Mouse (Mus musculus): Measurements from ENCODE around the gene Tcf7l1. TPM values are rescaled to one million over a fixed set of nuclear protein-coding genes. Genes with fewer than 3 reads are reported as not detected.

Gene Tcf7l1
- total and polyA plus RNA-seq, 3 experiments = not detected

- Histone ChIP-seq H3K79me2 (ENCODE audit: control insufficient read depth, insufficient read depth, low read length, poor library complexity) (no peaks in the 10 kb centered on the region), H3K9me3 (replicated peaks; ENCODE audit: insufficient read depth, low read length) (no peaks in the 10 kb centered on the region)
Observed at GRCm38 (mm10) chr6:72768097-72768496, 21.0 kb downstream of the Tcf7l1 start.

GRCm38 (mm10) chr6:72763616-72764015 is 25.4 kb downstream of the Tcf7l1 start:
- peaks cover 0 to 2% of the 10 kb centered on the region in 2 experiments; a peak in 1 of 4 replicates for H3K27me3 ChIP-seq (ENCODE audit: control insufficient read depth in 1 of 2, insufficient read depth in 2 of 2, low read length in 2 of 2)
- TF ChIP-seq MAZ (IDR thresholded peaks at IDR 0.05; ENCODE audit: low read depth, low read length) (no peak), POLR2AphosphoS2 (IDR thresholded peaks at IDR 0.05; ENCODE audit: low read length) (no peak), TCF12 (IDR thresholded peaks at IDR 0.05; ENCODE audit: low read depth, low read length) (no peak)

More at GRCm38 (mm10) chr6:72768097-72768496, 21.0 kb downstream of the Tcf7l1 start:
- Histone ChIP-seq H3K36me3 (ENCODE audit: control insufficient read depth in 1 of 2, insufficient read depth in 2 of 2, low read length in 2 of 2) (no peaks in the 10 kb centered on the region), H3K4me3 (ENCODE audit: control insufficient read depth in 1 of 2, insufficient read depth in 1 of 2, low read depth in 2 of 2, low read length in 2 of 2) (no peak overlapping the region), H3K27ac (ENCODE audit: control insufficient read depth, low read depth, low read length) (no peak overlapping the region), H3K9ac (ENCODE audit: control insufficient read depth, low read depth, low read length, poor library complexity, severe bottlenecking) (no peak overlapping the region), H3K4me1 (ENCODE audit: control insufficient read depth in 1 of 2, insufficient read depth in 2 of 2, low read length in 2 of 2) (no peaks in the 10 kb centered on the region), H3K27me3 (ENCODE audit: control insufficient read depth in 1 of 2, insufficient read depth in 2 of 2, low read length in 2 of 2) (no peaks in the 10 kb centered on the region; a peak in 1 of 4 replicates)
- no peak for DNase-seq (ENCODE audit: low read depth, low spot score)
- TF ChIP-seq UBTF (IDR thresholded peaks at IDR 0.05; ENCODE audit: borderline replicate concordance, insufficient read depth, low read depth, low read length) = no peak
- TF ChIP-seq POLR2A (IDR thresholded peaks at IDR 0.05; ENCODE audit: control insufficient read depth in 1 of 2, insufficient read depth in 1 of 2, low read depth in 1 of 2, low read length in 2 of 2, poor library complexity in 1 of 2) = no peak
- no peak for TF ChIP-seq MAX (IDR thresholded peaks at IDR 0.05; ENCODE audit: low read length)
- TF ChIP-seq POLR2AphosphoS2 (IDR thresholded peaks at IDR 0.05; ENCODE audit: low read length) = no peak
- no peak for TF ChIP-seq RAD21 (IDR thresholded peaks at IDR 0.05; ENCODE audit: low read depth, low read length)
- TF ChIP-seq GATA1 (IDR thresholded peaks at IDR 0.05; ENCODE audit: low read depth, low read length) = no peak
- TF ChIP-seq ZKSCAN1 (IDR thresholded peaks at IDR 0.05; ENCODE audit: low read depth, low read length) = no peak
- no peak for TF ChIP-seq CHD1 (IDR thresholded peaks at IDR 0.05; ENCODE audit: low read depth, low read length)
- TF ChIP-seq POLR2AphosphoS5 (IDR thresholded peaks at IDR 0.05; ENCODE audit: borderline replicate concordance, low read depth, low read length) = no peak
- no peak for TF ChIP-seq ETS1 (IDR thresholded peaks at IDR 0.05; ENCODE audit: low read depth, low read length)
- TF ChIP-seq MAFK (IDR thresholded peaks at IDR 0.05; ENCODE audit: borderline replicate concordance, low read depth, low read length) = no peak
- TF ChIP-seq HCFC1 (IDR thresholded peaks at IDR 0.05; ENCODE audit: low read depth, low read length) = no peak
- TF ChIP-seq ZNF384 (IDR thresholded peaks at IDR 0.05; ENCODE audit: low read depth, low read length) = no peak
- no peak for TF ChIP-seq MYB (IDR thresholded peaks at IDR 0.05; ENCODE audit: low read depth, low read length)
- no peak for TF ChIP-seq TCF12 (IDR thresholded peaks at IDR 0.05; ENCODE audit: low read depth, low read length)
- TF ChIP-seq ZMIZ1 (IDR thresholded peaks at IDR 0.05; ENCODE audit: low read depth, low read length) = no peak
- TF ChIP-seq SIN3A (IDR thresholded peaks at IDR 0.05; ENCODE audit: low read length) = no peak
- TF ChIP-seq MEF2A (IDR thresholded peaks at IDR 0.05; ENCODE audit: extremely low read depth, insufficient replicate concordance, low read depth, low read length, poor library complexity, severe bottlenecking) = no peak

More at GRCm38 (mm10) chr6:72763616-72764015, 25.4 kb downstream of the Tcf7l1 start:
- no peaks in the 10 kb centered on the region for H3K36me3 ChIP-seq (ENCODE audit: control insufficient read depth in 1 of 2, insufficient read depth in 2 of 2, low read length in 2 of 2)
- H3K27ac ChIP-seq (ENCODE audit: control insufficient read depth, low read depth, low read length) = no peak overlapping the region
- H3K4me3 ChIP-seq (ENCODE audit: control insufficient read depth in 1 of 2, insufficient read depth in 1 of 2, low read depth in 2 of 2, low read length in 2 of 2) = no peak overlapping the region
- H3K9ac ChIP-seq (ENCODE audit: control insufficient read depth, low read depth, low read length, poor library complexity, severe bottlenecking) = no peak overlapping the region
- no peak for DNase-seq (ENCODE audit: low read depth, low spot score)
- H3K9me3 ChIP-seq (replicated peaks; ENCODE audit: insufficient read depth, low read length) = no peaks in the 10 kb centered on the region
- no peaks in the 10 kb centered on the region for H3K4me1 ChIP-seq (ENCODE audit: control insufficient read depth in 1 of 2, insufficient read depth in 2 of 2, low read length in 2 of 2)
- H3K79me2 ChIP-seq (ENCODE audit: control insufficient read depth, insufficient read depth, low read length, poor library complexity) = no peaks in the 10 kb centered on the region
